Mouse (Mus musculus): Measurements from ENCODE around the gene Efhd1.
A peak's percentile ranks its signal among the peaks of the same experiment; 100 is the strongest.

DNA sequence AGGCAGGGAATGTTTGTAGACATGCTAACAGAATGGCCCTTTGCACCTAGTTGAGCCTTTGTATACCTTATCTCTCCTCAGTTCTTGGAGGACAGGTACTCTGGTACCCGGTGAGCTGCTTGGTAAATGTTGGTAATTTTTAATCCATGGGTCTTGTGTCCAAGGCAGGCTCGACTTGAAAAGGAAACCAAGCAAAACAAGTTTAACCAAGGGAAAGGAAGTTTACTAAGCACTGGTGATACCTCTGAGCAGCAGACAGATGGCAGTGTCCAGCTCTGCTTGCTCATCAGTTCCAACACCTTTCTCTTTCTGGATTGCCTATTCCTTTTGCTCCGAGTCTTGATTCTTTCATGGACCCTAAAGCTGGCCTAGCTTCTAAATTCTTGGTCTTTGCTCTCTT lies 46.2 kb upstream of the Efhd1 start:
- TF ChIP-seq POLR2A (IDR thresholded peaks at IDR 0.05; ENCODE audit: insufficient read depth, low read length): no peak
- peak; percentile 32 for TF ChIP-seq CTCF (IDR thresholded peaks at IDR 0.05; ENCODE audit: low read depth, low read length)

Data from ES-Bruce4 (cell line).